Mouse (Mus musculus): ENCODE measurements around the gene Ccdc61.
"Not testable (repeated sequence)": the region's sequence is repeated elsewhere in the genome, so short reads cannot be mapped to it uniquely, and the experiment has no call there.

The Ccdc61 gene

GRCm38 (mm10) chr7:18909797-18910196 is 418 bp downstream of the Ccdc61 start:
- no peak for DNase-seq (ENCODE audit: low spot score)

GRCm38 (mm10) chr7:18904971-18905370 is 5.2 kb downstream of the Ccdc61 start:
- DNase-seq (ENCODE audit: low spot score) = no peak

- no peak for DNase-seq (ENCODE audit: low spot score)
Measured at GRCm38 (mm10) chr7:18902486-18902885, 7.7 kb downstream of the Ccdc61 start.

GRCm38 (mm10) chr7:18900513-18900912 is 9.7 kb downstream of the Ccdc61 start:
- DNase-seq (ENCODE audit: low spot score) = no peak

GRCm38 (mm10) chr7:18896536-18896935 is 13.7 kb downstream of the Ccdc61 start:
- no peak for DNase-seq (ENCODE audit: low spot score)

- peak; percentile 72 for DNase-seq (ENCODE audit: low spot score)
Measured at GRCm38 (mm10) chr7:18893651-18894430, 16.4 kb downstream of the Ccdc61 start.

GRCm38 (mm10) chr7:18893009-18893408 is 17.2 kb downstream of the Ccdc61 start:
- DNase-seq (ENCODE audit: low spot score) = no peak

- peak; percentile 83 for DNase-seq (ENCODE audit: low spot score)
Measured at GRCm38 (mm10) chr7:18891872-18892599, 18.2 kb downstream of the Ccdc61 start.

GRCm38 (mm10) chr7:18890848-18891247 is 19.4 kb downstream of the Ccdc61 start:
- no peak for DNase-seq (ENCODE audit: low spot score)

- DNase-seq (ENCODE audit: low spot score) = no peak
Measured at GRCm38 (mm10) chr7:18886963-18887362, 23.3 kb downstream of the Ccdc61 start.

- DNase-seq (ENCODE audit: low spot score) = no peak
Measured at GRCm38 (mm10) chr7:18884745-18885422, 25.3 kb downstream of the Ccdc61 start.

GRCm38 (mm10) chr7:18883991-18884744 is 26.0 kb downstream of the Ccdc61 start:
- no peak for DNase-seq (ENCODE audit: low spot score)

- no peak for DNase-seq (ENCODE audit: low spot score)
Measured at GRCm38 (mm10) chr7:18878691-18879090, 31.5 kb downstream of the Ccdc61 start.

GRCm38 (mm10) chr7:18875372-18875771 is 34.8 kb downstream of the Ccdc61 start:
- DNase-seq (ENCODE audit: low spot score) = no peak

GRCm38 (mm10) chr7:18873253-18873652 is 37.0 kb downstream of the Ccdc61 start:
- DNase-seq (ENCODE audit: low spot score) = peak; percentile 47

- no peak for DNase-seq (ENCODE audit: low spot score)
Measured at GRCm38 (mm10) chr7:18872816-18873215, 37.4 kb downstream of the Ccdc61 start.

- no peak for DNase-seq (ENCODE audit: low spot score)
Measured at GRCm38 (mm10) chr7:18872014-18872802, 38.0 kb downstream of the Ccdc61 start.

GRCm38 (mm10) chr7:18871031-18871430 is 39.2 kb downstream of the Ccdc61 start, which contains the start of gene Pglyrp1:
Gene Pglyrp1 (plus strand): TSS chr7:18871331.
- DNase-seq (ENCODE audit: low spot score) = not testable (repeated sequence)

- DNase-seq (ENCODE audit: low spot score) = no peak
Measured at GRCm38 (mm10) chr7:18868491-18868890, 41.7 kb downstream of the Ccdc61 start.

- DNase-seq (ENCODE audit: low spot score) = no peak
Measured at GRCm38 (mm10) chr7:18862801-18863200, 47.4 kb downstream of the Ccdc61 start.

GRCm38 (mm10) chr7:18858310-18858916 is 51.8 kb downstream of the Ccdc61 start:
- DNase-seq (ENCODE audit: low spot score) = no peak

Data from testis, postnatal 14 days (tissue).